Mouse (Mus musculus): ENCODE measurements around the gene Cel.

GRCm38 (mm10) chr2:28539949-28540348, 23.3 kb downstream of the Cel start:
- no peak for TF ChIP-seq CTCF (IDR thresholded peaks at IDR 0.05; ENCODE audit: borderline replicate concordance, insufficient read depth, low read depth, low read length)
- no peak for TF ChIP-seq POLR2A (IDR thresholded peaks at IDR 0.05; ENCODE audit: borderline replicate concordance, insufficient read depth, low read length)
